Mouse (Mus musculus): ENCODE measurements around the gene Gm30191. TPM values are rescaled to one million over a fixed set of nuclear protein-coding genes. Genes with fewer than 3 reads are reported as not detected.
"Not testable (repeated sequence)": the region's sequence is repeated elsewhere in the genome, so short reads cannot be mapped to it uniquely, and the experiment has no call there.

Gene Gm30191
- polyA plus RNA-seq, 1 experiment, result not detected

DNA sequence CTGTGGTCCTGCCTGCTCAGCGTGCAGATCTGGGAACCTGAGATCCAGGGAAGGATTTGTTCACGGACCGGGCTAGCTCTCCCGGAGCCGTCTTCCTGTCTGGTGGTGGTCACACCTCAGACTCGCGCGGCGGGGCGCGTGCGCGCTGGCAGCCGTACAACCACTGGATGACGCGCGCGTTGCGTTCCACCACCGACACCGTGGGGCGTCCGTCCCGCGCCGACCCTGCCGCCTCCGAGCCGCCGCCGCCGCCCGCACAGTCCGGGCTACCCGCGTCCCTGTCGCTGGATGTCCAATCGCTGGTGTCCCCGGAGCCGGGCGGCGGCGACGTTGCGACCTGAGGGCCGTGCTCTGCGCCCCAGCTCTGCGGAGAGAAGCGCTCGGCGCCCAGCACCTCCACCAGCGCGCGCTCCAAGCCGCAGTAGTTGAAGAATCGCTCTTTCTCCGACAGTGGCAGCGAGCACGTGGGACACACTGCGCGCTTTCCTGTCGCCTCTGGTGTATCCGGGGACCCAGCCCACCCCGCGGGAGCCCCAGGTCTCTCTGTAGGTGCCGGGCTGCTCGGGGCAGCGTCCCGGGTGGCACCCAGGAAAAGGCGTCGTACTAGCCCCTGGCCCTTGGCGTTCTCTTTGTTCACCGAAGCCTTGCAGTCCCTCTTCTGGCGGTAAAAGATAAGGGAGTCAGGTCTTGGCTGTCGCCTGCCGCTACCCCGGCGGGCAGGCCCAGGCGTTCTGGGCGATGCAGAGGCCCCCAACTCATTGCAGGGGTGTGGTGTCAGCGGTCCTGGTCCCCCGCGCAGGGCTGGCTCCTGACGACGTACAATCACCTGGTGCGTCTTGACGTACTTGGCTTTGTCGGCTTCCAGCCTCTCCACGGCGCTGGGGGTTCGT lies 4.8 kb downstream of the Gm30191 start:
- DNase-seq (ENCODE audit: extremely low spot score in 1 of 2, low spot score in 1 of 2), result peak in 1 of 2 experiments; percentile 52

- no peak for DNase-seq (ENCODE audit: extremely low spot score in 1 of 2, low spot score in 1 of 2)
These were observed 5.6 kb downstream of the Gm30191 start for GRCm38 (mm10) chr4:134252131-134252910.

DNA sequence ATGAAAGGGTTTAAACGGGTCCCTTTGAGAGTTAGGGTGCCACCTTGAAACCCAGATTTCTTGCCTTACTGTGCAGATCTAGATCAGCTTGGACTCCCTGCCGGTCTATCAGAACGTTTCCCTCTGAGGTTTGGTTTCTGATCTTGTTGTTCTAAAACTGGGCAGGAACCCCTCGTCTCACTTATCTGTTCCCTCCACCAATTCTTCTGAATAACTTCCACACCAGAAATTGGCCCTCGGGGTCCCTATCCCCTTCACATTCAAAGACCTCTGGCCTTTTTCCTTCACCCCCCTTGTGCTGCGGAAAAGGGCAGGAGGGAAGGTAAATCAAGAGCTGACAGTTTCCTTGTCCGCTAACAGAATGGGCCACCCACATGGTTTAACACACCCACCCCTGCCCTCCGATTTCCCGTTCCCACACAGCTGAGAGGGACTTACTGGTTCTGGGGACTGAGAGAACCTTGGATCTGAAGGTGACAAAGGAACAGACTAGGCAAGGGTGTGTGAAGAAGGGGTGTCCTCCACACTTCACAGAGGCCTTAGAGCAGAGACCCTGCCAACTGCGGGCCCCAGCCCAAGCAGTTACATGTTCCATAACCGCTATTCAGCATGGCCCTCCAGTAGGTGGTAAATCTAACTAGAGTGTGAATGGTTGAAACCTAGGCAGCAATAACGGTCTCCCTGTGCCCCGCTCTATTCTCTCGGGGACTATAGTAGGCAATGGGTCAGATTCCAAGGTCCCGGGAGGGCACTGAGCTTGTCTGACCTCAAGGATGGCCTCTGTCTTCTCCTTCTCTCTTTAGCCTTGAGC lies 6.4 kb downstream of the Gm30191 start:
- DNase-seq (ENCODE audit: extremely low spot score in 1 of 2, low spot score in 1 of 2), result no peak

DNA sequence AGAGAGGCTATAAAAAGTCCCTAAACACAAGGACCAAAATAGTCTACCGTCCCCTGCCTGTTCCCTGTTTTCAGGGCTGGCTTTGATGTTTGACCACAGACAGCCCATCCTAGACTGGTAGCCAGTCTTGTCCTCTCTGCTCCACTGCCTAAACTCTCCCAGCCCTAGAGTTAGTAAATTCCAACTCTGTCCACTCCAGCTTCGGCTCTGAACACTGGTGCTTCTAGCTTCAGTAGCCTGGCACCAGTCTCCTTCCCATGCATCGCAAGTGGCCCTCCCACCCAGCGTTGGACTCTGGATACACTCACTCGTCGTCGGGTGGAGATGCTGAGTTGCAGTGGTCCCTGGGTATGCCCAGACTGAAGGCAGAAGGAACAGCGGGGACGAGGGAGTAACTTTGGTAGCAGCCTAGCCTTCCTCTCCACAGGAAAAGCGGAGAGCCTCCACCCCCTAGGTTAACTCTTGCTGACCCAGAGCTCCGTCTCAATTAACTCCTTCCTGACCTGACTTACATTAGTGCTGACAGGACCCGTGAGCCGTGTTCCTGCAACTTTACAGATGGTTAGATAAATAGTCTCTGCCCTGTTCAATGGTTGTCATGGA lies 7.1 kb downstream of the Gm30191 start, which contains the start of gene Grrp1:
TSS of gene Grrp1 (minus strand) at position 385 of the 603 bp plus-strand sequence.
- DNase-seq (ENCODE audit: extremely low spot score in 1 of 2, low spot score in 1 of 2), result no peak

DNA sequence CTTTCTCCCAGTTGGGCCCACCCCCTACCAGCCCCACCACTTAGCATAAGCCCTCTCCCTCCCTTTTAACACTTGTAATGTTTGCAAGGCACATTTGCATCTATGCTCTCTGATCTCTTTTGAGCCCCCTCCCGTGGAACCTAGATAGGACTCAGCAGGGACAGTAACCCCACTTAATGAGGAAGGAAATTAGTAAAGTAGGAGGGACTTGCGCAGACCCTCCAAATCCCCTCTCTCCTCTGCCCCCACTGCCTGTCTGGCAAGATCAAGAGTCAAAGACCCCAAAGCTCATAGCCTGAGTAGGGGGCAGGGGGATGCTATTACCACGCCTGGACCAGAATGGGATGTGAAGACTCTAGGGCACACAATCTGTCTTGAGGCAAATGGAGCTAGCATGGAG lies 8.1 kb downstream of the Gm30191 start:
- no peak for DNase-seq (ENCODE audit: extremely low spot score in 1 of 2, low spot score in 1 of 2)

DNA sequence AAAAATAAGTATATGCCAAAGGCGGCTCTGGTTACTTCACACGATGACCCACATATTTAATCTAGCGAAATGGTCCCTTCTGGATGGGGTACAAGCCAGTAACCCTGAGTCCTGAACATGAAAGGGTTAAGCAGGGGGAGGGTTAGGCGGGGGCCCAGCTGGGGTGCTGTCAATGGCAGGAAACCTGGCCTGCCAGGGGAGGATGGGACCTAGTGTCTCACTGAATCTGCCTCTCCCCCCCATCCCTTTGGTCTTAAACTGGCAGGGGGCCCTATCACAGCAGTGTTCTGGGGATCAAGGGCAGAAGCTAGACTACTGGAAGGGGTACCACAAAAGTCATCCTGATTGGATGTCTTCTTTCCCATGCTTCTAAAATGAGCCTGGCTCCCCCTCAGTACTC lies 9.1 kb downstream of the Gm30191 start:
- no peak for DNase-seq (ENCODE audit: extremely low spot score in 1 of 2, low spot score in 1 of 2)

DNA sequence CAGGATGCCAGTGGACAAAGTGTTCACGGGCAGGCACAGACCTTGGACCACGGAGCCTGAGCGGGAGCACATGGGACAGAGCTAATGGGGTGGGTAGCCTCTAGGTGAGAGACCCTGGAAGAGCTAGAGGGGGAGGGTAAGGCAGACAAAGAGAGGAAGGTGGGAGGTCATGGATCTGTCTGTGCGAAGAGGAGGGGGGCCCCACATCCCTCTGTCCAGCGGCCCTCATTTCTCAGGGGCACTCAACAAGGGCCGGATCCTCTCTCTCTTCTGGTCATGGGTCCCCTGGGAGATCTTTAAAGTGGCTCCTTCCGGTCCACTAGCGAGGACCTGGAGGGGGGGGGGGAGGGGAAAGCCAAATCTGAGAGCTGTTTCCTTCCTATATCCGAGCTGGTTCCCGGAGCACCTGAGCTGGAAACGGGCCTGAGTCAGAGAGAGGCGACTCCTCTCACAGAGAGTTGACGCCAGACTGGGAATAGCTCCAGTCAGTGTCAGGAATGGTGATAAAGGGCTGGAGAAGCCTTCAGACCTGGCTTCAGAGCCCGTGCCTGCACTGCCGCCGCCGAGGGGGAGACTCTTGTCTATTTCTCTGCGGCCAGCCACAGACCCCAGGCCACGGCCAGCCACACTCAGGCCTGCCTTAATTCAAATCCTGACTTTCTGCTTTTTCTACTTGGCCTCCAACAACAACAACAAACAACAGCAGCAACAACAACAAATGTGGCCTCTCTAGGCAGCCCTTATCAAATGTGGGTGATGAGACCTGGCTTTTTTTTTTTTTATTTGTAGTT lies 9.9 kb downstream of the Gm30191 start:
- DNase-seq (ENCODE audit: extremely low spot score in 1 of 2, low spot score in 1 of 2), result no peak

DNA sequence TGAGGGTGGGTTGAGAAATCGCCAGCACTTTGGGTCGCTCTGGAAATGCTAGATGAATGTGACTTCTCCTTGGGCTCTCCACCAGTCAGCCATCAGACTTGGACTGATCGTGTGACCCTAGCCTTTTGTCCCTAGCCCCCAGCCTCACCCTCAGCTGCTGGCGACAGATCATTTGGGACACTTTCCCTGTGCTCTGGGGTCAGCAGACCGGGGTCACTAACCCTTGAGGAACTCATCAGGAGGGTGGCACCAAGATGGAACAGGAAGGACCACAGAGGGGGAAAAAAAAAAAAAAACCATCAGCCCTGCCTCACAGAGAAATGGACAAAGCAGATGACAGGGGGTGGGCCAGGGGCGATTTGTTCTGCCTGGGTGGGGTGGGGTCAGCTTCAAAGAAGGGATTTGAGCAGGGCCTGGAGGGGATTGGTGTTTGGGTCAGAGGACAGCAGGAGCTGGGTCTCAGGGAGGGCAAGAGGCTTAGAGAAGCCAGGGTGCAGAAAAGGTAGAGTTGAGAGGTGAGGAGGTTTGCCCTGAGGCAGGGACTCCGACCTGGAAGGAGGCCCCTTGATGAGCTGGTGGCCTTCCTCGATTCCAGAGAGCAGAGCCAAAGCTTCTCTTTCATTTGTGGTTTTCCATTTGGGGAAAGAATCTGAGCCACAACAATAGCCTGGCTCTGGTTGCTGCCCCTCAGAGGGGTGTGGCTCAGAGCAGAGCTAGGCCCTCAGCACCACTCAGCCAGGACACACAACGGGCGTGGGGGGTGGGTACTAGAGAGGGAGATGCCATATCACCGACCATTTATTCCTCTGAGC lies 10.7 kb downstream of the Gm30191 start:
- DNase-seq (ENCODE audit: extremely low spot score in 1 of 2, low spot score in 1 of 2), result no peak

DNA sequence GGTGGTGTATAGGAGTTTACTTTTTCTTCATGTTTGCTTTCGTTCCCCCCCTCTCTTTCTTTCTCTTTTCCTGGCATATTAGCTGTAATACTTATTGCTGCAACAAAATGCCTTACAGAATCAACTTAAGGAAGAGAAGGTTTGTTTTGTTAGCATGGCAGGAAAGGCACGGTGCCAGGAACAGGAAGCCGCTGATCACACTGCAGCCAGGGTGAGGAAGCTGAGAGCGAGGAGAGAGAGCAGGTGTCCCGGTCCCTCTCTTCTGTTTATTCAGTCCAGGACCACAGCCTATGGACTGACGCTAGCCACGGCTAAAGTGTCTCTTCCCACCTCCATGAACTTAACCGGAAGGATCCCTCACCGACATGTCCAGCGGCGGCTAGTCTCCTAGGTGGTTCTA lies 11.6 kb downstream of the Gm30191 start:
- no peak for DNase-seq (ENCODE audit: extremely low spot score in 1 of 2, low spot score in 1 of 2)

DNA sequence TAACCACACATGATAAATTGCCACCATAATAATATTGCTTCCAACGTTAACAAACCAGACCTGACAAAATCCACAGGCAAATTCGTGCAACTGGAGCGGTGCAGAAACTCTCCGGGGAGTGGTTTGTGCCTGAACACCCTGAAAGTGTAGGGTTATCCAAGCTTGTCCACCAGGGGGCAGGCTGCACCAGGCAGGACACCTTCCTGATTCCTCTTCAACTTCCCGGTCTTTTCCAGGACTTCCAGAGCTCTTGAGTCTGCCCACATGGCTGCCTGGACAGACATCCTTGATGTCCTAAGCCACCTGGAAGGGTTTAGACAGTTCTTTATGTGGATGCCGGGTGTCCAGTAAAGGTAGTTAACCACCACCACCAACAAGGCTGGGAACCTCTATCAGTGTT lies 16.5 kb downstream of the Gm30191 start:
- DNase-seq (ENCODE audit: extremely low spot score in 1 of 2, low spot score in 1 of 2), result peak in 1 of 2 experiments; percentile 73

GRCm38 (mm10) chr4:134265860-134266585 lies 19.3 kb downstream of the Gm30191 start:
- no peak for DNase-seq (ENCODE audit: extremely low spot score in 1 of 2, low spot score in 1 of 2)

DNA sequence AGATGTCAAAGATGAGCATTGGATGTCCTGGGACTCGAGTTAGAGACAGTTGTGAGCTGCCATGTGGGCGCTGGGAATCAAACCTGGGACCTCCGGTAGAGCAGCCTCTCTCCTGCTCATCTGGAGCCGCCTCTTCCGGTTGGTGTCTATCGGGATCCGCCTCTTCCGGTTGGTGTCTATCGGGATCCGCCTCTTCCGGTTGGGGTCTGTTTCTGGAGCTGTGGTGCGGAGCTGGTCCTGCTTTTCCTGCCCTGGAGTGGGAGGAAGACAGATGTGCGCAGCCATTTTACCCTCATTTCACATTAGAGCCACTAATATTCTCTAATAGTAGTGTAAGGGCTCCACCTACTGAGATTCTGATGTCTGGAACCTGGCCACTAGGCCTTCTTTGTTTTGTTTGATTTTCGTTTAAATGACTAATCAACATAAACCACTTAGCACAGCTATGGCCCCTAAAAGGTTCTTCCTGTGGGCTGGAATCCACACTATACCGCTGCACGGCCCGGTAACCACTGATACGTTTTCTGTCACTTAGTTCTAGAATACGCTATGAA lies 21.4 kb downstream of the Gm30191 start:
- DNase-seq (ENCODE audit: extremely low spot score in 1 of 2, low spot score in 1 of 2), result no peak

GRCm38 (mm10) chr4:134269622-134270021 lies 22.9 kb downstream of the Gm30191 start:
- DNase-seq (ENCODE audit: extremely low spot score in 1 of 2, low spot score in 1 of 2), result not testable (repeated sequence)

DNA sequence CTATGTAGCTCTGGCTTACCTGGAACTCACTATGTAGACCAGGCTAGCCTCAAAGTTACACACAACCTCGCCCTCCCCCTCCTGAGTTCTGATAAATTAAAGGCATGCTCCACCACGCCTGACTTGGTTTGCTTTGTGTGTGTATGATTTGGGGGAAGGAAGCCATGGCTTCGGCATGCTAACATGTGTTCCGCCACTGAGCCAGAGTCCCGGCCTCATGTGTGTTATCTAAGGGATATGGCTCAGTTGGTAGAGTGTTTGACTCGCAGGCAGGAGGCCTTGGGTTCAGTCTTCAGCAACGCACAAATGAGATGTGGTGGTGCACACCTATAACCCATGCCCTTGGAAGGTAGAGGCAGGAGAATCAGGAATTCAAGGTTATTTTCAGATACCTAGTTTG lies 25.2 kb downstream of the Gm30191 start:
- no peak for DNase-seq (ENCODE audit: extremely low spot score in 1 of 2, low spot score in 1 of 2)

DNA sequence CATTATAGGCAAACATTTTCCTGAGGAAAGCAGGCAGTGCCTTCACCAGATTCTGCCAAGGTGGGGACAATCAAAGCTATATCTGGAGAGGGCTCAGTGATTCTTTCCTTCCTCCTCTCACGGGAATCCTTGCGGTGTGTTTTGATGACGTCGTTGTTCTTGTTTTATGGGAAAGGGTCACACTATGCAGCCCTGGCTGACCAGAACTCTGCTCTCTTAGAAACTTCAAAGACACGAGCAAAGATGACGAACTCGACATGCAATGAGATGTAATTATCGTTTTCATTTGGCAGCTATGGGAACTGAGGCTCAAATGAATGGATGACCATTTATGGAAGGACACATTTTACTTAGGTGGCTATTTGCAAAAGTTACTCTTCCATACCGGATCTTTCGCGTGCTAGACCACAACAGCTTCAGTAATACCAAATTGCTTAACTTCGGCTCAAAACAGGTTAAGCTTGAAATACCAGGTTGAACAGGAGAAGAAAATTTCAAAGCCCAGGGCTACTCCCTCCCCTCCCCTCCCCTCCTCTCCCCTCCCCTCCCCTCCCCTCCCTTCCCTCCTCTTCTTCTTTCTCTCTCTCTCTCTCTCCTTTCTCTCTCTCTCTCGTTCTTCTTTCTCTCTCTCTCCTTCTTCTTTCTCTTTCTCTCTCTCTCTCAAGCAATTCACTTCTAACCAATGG lies 26.1 kb downstream of the Gm30191 start:
- no peak for DNase-seq (ENCODE audit: extremely low spot score in 1 of 2, low spot score in 1 of 2)

- no peak for DNase-seq (ENCODE audit: extremely low spot score in 1 of 2, low spot score in 1 of 2)
These were observed 26.9 kb downstream of the Gm30191 start for GRCm38 (mm10) chr4:134273417-134274345.
